Mouse (Mus musculus) lung, postnatal 0 days (tissue): ENCODE measurements around the gene Tmem252.

ENCODE experiments used
- CTCF ChIP-seq: IDR thresholded peaks from 2 replicates; pipeline ENCODE4 v1.5.1; 2016; ENCODE audit warnings: antibody characterized with exemption, mild to moderate bottlenecking
- EP300 ChIP-seq: IDR thresholded peaks from 2 replicates; pipeline ENCODE4 v1.6.1; 2016; ENCODE audit warnings: antibody characterized with exemption, mild to moderate bottlenecking, control low read depth

DNA sequence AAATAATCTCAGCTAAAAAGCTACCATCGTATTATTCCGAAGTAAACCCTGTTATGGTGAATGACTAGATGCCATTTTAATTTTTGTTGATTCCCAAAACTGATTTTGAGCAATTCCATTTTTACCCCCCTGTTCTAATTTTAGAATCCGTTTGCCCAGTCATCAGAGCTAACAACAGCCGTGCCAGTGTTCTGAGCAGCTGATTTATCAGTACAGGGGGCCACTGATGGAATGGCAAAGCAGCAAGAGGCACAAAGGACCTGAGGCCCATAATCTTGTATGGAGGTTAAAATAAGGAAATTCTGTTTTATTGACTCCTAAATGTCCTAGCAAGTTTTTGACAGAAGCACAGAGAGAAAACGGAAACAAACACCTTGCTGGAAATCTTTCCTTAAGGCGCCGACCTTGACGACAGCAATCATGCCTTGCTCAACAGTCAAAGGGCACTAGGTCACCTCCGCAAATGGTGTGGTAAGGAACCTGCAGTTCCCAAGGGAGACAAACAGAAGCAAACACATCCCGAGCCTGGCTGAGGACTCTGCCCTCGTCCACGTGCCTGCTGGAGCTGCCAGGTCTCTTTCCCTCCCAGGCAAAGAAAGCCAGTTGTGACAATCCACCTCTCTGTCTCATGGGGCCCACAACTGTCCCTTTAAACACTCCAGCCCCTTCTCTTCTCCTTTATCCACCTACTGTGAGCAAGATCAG, 9.4 kb downstream of the Tmem252 start:
- no peak for TF ChIP-seq CTCF
- TF ChIP-seq EP300 = no peak
